Mouse (Mus musculus) erythroblast, embryonic 14.5 days (primary cell): ENCODE results near the gene Tmem161a.

Source experiments
- GATA1 ChIP-seq: IDR thresholded peaks from 2 replicates; pipeline ENCODE4 v1.6.1; 2012; ENCODE audit warnings: low read length, inconsistent platforms, mixed read lengths
- TAL1 ChIP-seq: IDR thresholded peaks from 3 replicates; pipeline ENCODE4 v1.6.1; 2012; ENCODE audit warnings: low read length, inconsistent platforms, mixed read lengths

GRCm38 (mm10) chr8:70222041-70222440 is 49.9 kb downstream of the Tmem161a start:
- no peak for TF ChIP-seq TAL1
- no peak for TF ChIP-seq GATA1
